Mouse (Mus musculus) kidney, embryonic 15.5 days (tissue): ENCODE measurements around the gene Vps11. TPM values are rescaled to one million over a fixed set of nuclear protein-coding genes. Genes with fewer than 3 reads are reported as not detected.
A peak's percentile ranks its signal among the peaks of the same experiment; 100 is the strongest.
"Not testable (repeated sequence)": the region's sequence is repeated elsewhere in the genome, so short reads cannot be mapped to it uniquely, and the experiment has no call there.

ENCODE experiments used
- ATAC-seq: fragments of 200-750 bp; cut with Nextera tagmentation; replicated peaks from 2 replicates; pipeline ENCODE4 v1.8.0; 2017; ENCODE audit warnings: moderate TSS enrichment; ENCODE audit not compliant: low FRiP score
- H3K27ac ChIP-seq: fragments of 300-500 bp; sonication (generic); 2 replicates; pipeline ENCODE4 v1.5.1; 2015; ENCODE audit warnings: mild to moderate bottlenecking, inconsistent platforms
- H3K27me3 ChIP-seq: fragments of 300-500 bp; sonication (generic); 2 replicates; pipeline ENCODE4 v1.6.1; 2015; ENCODE audit warnings: inconsistent platforms
- H3K36me3 ChIP-seq: fragments of 300-500 bp; sonication (generic); 2 replicates; pipeline ENCODE4 v1.6.1; 2015; ENCODE audit warnings: inconsistent platforms
- H3K4me1 ChIP-seq: fragments of 300-500 bp; sonication (generic); 2 replicates; pipeline ENCODE4 v1.6.1; 2015; ENCODE audit warnings: inconsistent platforms
- H3K4me2 ChIP-seq: fragments of 300-500 bp; sonication (generic); 2 replicates; pipeline ENCODE4 v1.6.1; 2015; ENCODE audit warnings: moderate library complexity, mild to moderate bottlenecking, inconsistent platforms
- H3K4me3 ChIP-seq: fragments of 300-500 bp; sonication (generic); replicated peaks from 2 replicates; pipeline ENCODE4 v1.5.1; 2015; ENCODE audit warnings: mild to moderate bottlenecking, inconsistent platforms
- H3K9ac ChIP-seq: fragments of 300-500 bp; sonication (generic); 2 replicates; pipeline ENCODE4 v1.6.1; 2015; ENCODE audit warnings: mild to moderate bottlenecking, inconsistent platforms
- H3K9me3 ChIP-seq: fragments of 300-500 bp; sonication (generic); replicated peaks from 2 replicates; pipeline ENCODE4 v1.6.1; 2016; ENCODE audit warnings: inconsistent platforms
- WGBS: fragments of 180-500 bp; shearing (Covaris S2); methylation state at CpG from one replicate; pipeline ENCODE4 v1.1.7; 2015; ENCODE audit warnings: mixed read lengths; 5-methylcytosine and 5-hydroxymethylcytosine counted together
- polyA plus RNA-seq: library from polyadenylated mRNA; unstranded; fragments of >200 nt; fragmentation: Nextera tagmentation; extraction: Ambion mirVana; gene quantifications from 2 replicates; pipeline ENCODE4 v1.2.1, GENCODE M21; 2015

Vps11 gene
- polyA plus RNA-seq, 1 experiment from 2014 or later: 32.9 TPM

DNA sequence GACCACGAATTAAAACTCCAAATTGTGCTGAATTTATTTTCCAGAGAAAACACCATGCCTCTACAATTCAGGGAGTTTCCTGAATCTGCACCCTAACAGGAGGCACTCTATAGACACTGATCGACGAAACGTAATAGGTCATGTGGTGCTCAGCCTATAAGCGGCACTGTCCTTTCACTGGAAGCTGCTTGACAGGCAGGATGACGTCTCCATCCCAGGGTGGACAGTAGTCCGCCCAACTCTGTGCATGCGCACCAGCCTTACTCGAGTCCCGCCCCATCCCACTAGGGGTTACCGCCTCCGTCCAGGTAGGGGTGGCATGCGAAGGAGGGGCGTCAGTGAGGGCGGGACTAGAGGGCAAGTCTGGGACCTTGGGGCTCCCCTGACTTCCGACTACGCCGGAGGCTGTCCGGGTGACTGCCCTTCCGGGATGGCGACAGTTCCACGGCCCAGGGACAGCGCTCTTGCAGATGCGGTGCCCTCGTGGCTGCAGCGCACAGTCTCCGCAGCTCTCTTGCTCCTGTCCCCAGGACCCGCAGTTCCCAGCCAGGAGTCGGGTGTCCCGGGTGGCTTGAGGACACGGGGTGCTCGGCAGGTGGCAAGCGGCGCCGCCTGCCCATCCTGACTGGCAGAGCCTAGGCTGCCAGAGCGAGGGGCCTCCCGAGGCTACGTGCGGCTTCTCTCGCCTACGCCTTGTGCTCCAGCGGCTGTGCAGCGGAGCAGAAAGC lies 35.4 kb upstream of the Vps11 start, which contains the start of gene Slc37a4:
Gene Slc37a4 (plus strand): TSS at position 169 of the 728 bp plus-strand sequence.
- Histone ChIP-seq H3K9ac (peak within 1 kb of the TSS; percentile 72), H3K27me3 (no peaks in the 10 kb centered on the region), H3K4me3 (peak within 1 kb of the TSS; percentile 70), H3K36me3 (peaks cover 37% of the 10 kb centered on the region), H3K27ac (peak within 1 kb of the TSS; percentile 93), H3K4me2 (peak within 1 kb of the TSS; percentile 94), H3K4me1 (peaks cover 34% of the 10 kb centered on the region), H3K9me3 (no peaks in the 10 kb centered on the region)
- ATAC-seq: peak; percentile 98
- WGBS: under 1% methylated on average over 43 of the region's 43 CpGs

DNA sequence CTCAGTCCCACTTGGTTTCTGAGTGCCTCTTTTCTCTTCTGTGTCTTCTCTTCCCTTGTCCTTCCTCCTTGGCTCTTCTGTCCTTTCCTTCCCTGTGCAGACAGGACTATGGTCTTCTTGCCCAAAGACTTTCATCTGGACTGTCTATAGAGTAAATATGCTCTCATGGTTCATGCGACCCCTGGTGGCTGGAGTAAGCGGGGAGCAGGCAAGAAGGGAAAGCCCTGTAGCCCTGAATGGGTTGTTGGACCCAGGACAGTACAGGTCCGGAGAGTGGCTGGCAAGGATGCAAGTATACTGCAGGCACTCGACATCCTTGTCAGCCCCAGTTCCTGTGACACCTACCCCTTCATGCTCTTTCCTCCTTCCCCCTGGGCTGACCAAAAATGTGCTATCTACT lies 30.0 kb upstream of the Vps11 start:
- Histone ChIP-seq H3K9ac (no peak overlapping the region), H3K27me3 (no peaks in the 10 kb centered on the region), H3K4me3 (no peak overlapping the region), H3K9me3 (no peaks in the 10 kb centered on the region), H3K4me2 (no peak overlapping the region), H3K36me3 (peaks cover 63% of the 10 kb centered on the region), H3K4me1 (peaks cover 6% of the 10 kb centered on the region; the same call in 1 of the 2 replicates), H3K27ac (no peak overlapping the region)
- 39% methylated on average over 4 of the region's 4 CpGs for WGBS
- ATAC-seq: 0 out of 2 replicates have a peak, but pooled peaks have one; percentile 5

DNA sequence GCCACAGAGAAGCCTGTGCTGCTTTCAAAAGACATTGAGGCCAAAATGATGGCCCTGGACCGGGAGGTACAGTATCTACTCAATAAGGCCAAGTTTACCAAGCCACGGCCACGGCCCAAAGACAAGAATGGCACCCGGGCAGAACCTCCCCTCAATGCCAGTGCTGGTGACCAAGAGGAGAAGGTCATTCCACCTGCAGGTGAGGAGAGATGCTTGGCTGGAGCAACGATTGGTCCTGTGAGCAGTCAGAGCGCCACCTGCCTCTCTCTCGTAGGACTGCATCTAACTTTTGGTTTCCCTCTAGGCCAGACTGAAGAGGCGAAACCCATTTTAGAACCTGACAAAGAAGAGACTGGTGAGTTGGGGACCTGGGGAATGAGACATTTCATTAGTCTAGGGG lies 27.8 kb upstream of the Vps11 start:
- Histone ChIP-seq H3K27me3 (no peaks in the 10 kb centered on the region), H3K36me3 (peaks cover 85% of the 10 kb centered on the region)

DNA sequence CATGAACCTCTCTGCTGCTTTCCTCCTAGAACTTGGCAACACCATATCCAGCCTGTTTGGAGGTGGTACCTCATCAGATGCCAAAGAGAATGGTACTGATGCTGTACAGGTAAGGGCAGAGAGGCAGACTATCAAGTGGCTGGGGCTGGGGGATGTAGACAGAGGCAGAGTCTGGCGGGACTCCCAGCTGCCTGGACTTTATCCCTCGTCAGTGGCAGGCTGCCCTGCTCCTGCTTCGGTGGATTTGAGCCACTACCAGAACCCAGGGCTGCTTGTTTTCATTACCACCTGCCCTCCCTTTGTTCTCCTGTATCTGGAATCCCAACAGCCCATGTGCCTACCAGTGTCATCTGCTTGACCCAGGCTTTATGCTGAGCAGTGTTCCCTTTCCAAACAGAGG lies 25.8 kb upstream of the Vps11 start:
- Histone ChIP-seq H3K4me1 (no peaks in the 10 kb centered on the region), H3K4me3 (no peak overlapping the region), H3K27ac (no peak overlapping the region), H3K9me3 (no peaks in the 10 kb centered on the region), H3K36me3 (peaks cover 98% of the 10 kb centered on the region), H3K27me3 (no peaks in the 10 kb centered on the region), H3K9ac (no peak overlapping the region), H3K4me2 (no peak overlapping the region)
- WGBS: 87% methylated on average over 3 of the region's 3 CpGs
- no peak for ATAC-seq

More for the DNA sequence above, 27.8 kb upstream of the Vps11 start:
- 59% methylated on average over 8 of the region's 8 CpGs for WGBS
- Histone ChIP-seq H3K9me3 (no peaks in the 10 kb centered on the region), H3K4me3 (no peak overlapping the region), H3K27ac (no peak overlapping the region), H3K4me1 (no peaks in the 10 kb centered on the region), H3K4me2 (no peak overlapping the region), H3K9ac (no peak overlapping the region)
- no peak for ATAC-seq

DNA sequence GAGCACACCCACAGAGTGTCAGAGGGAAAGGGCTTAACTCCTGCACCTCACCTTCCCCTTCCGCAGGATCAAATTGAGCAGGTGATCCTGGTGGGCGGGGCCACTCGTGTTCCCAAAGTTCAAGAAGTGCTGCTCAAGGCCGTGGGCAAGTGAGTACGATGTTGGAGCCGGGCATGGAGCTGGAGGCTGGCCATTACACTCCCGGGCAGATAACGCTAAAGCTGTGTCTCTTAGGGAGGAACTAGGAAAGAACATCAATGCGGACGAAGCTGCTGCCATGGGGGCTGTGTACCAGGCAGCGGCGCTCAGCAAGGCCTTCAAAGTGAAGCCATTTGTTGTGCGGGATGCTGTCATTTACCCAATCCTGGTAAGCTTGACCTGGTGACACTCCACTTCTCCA lies 23.1 kb upstream of the Vps11 start:
- 87% methylated on average over 13 of the region's 13 CpGs for WGBS
- no peak overlapping the region for H3K9ac ChIP-seq
- peaks cover 13% of the 10 kb centered on the region for H3K4me1 ChIP-seq
- H3K9me3 ChIP-seq: no peaks in the 10 kb centered on the region
- H3K27ac ChIP-seq: no peak overlapping the region
- H3K4me2 ChIP-seq: no peak overlapping the region
- H3K4me3 ChIP-seq: no peak overlapping the region
- H3K27me3 ChIP-seq: no peaks in the 10 kb centered on the region
- H3K36me3 ChIP-seq: peaks cover 90% of the 10 kb centered on the region
- no peak for ATAC-seq

DNA sequence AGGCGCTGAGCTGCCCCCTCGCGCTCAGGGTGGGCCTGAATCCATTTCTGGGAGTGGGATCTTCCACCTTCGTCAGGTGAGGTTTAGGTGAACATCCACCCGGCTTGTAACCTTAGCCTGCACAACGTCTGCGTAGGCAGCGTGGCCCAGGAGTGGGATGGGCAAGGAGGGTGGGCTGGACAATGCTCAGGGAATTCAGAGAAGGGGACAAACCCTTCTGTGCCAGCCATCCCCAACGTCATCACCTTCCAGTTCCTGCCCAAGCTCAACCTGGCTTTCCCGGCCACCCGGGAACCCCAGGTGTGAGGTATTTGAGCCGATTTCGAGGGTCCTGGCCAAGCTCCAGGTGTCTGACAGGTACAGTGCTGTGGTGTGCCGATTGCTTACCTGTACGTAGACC lies 18.4 kb upstream of the Vps11 start:
- Histone ChIP-seq H3K36me3 (peaks cover 43% of the 10 kb centered on the region), H3K9me3 (no peaks in the 10 kb centered on the region), H3K27ac (peak overlapping the region; percentile 87), H3K4me2 (peak overlapping the region; percentile 76), H3K4me3 (peak overlapping the region; percentile 77), H3K9ac (peak overlapping the region; percentile 91), H3K27me3 (no peaks in the 10 kb centered on the region), H3K4me1 (peaks cover 21% of the 10 kb centered on the region)
- 9% methylated on average over 15 of the region's 15 CpGs for WGBS
- ATAC-seq: peak; percentile 27

DNA sequence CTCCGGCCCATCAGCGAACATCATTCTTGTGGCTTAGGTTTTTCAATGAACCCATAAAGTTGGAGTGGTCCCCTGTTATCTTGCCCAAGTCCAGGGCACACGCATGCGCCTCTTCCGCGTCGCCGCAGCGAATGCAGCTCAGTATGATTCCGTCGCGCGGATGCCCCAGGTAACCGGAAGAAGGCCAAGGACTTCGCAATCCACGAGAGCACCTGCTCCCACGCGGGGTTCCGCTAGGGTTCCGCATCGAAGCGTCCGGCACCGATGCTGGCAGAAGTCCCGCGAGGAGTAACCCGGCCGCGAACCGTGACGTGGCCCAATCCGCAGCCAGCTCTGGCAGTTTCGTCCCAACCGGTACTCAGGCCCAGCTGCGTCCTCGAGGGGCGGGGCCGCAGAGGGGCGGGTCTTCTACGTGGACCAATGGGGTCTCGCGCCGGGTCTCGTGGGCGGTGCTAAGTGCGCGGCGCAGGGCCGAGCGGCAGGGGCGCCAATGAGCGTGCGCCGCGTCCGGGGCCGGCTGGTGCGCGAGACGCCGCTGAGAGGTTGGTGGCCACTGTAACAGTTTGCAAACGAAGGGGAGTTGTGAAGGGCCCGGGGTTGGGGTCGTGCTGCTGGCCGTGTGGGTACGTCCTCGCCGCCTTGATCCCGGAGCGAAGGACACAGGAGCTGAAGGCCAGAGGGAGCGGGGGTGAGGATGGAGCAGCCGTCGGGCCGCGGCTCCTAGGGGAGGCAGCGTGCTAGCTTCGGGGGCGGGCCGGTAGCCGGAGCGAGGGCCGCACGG lies 17.8 kb upstream of the Vps11 start, which contains the start of gene Hyou1:
Gene Hyou1 (plus strand): TSS at position 437 of the 781 bp plus-strand sequence.
- Histone ChIP-seq H3K27me3 (no peaks in the 10 kb centered on the region), H3K9me3 (no peaks in the 10 kb centered on the region), H3K4me1 (peaks cover 21% of the 10 kb centered on the region), H3K27ac (peak within 1 kb of the TSS; percentile 87), H3K4me3 (peak within 1 kb of the TSS; percentile 77), H3K4me2 (peak within 1 kb of the TSS; percentile 76), H3K36me3 (peaks cover 37% of the 10 kb centered on the region), H3K9ac (peak within 1 kb of the TSS; percentile 91)
- peak; percentile 98 for ATAC-seq
- WGBS: under 1% methylated on average over 83 of the region's 83 CpGs

DNA sequence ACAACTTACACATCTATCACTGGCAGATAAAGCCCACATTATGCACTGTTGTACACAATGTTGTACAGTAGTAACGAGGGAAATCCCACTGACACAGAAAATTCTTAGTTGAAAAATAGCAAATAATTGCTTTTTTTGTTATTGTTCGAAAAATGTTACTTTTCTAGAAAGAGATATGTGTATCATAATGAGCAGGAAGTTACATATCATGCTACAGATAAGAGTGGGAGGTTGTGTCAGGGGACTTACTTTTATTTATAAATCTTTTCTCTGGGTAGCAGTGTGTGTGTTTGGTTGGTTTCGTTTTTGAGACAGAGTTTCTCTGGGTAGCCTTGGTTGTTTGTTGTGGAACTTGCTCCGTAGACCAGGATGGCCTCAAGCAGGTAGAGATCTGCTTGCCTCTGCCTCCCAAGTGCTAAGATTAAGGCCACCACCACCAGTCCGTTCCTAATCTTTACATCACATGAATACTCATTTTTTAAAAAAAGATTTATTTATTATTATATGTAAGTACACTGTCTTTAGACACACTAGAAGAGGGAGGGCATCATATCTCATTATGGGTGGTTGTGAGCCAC lies 16.8 kb upstream of the Vps11 start:
- H3K36me3 ChIP-seq: peaks cover 27% of the 10 kb centered on the region
- H3K4me1 ChIP-seq: peaks cover 21% of the 10 kb centered on the region
- ATAC-seq: no peak
- WGBS: 84% methylated on average over 5 of the region's 5 CpGs
- H3K4me3 ChIP-seq: peak overlapping the region; percentile 77
- H3K9me3 ChIP-seq: no peaks in the 10 kb centered on the region
- peak overlapping the region; percentile 76 for H3K4me2 ChIP-seq
- peak overlapping the region; percentile 83 for H3K27ac ChIP-seq
- H3K27me3 ChIP-seq: no peaks in the 10 kb centered on the region
- H3K9ac ChIP-seq: peak overlapping the region; percentile 65

DNA sequence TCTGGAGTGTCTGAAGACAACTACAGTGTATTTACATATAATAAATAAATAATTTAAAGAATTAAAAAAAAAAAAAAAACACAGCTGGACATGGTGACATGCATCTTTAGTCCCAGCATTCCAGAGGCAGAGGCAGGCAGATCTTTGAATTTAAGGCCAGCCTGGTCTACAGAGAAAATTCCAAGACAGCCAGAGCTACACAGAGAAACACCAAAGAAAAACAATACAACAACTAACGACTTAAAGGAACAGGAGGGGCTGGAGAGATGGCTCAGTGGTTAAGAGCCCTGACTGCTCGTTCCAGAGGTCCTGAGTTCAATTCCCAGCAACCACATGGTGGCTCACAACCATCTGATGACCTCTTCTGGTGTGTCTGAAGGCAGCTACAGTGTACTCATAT lies 15.9 kb upstream of the Vps11 start:
- Histone ChIP-seq H3K4me1 (peaks cover 21% of the 10 kb centered on the region), H3K36me3 (peaks cover 18% of the 10 kb centered on the region)
- H3K4me2 ChIP-seq, H3K4me3 ChIP-seq, H3K9me3 ChIP-seq, H3K27ac ChIP-seq, H3K27me3 ChIP-seq, H3K9ac ChIP-seq, ATAC-seq: not testable (repeated sequence)
- 81% methylated on average over 2 of the region's 2 CpGs for WGBS

DNA sequence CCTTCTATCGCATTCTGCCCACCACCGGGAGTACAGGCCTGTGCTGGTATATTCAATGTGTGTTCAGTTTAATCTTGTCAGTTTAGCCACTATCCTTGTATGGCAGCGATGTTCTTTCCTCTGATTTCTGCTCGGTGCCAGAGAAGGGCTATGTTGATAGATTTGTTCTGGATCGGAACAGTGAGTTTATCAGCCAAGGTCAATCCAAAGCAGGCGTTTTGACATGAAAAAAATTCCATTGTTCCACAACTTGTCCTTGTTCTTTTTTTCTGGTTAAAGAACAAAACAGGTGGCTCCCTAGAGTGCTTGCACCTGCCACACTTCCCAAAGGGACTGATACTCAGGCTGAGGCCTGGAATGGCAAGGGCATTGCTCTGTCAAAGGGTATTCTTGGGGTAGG lies 14.7 kb upstream of the Vps11 start:
- Histone ChIP-seq H3K4me3 (no peak overlapping the region), H3K27ac (no peak overlapping the region), H3K27me3 (no peaks in the 10 kb centered on the region), H3K9ac (no peak overlapping the region), H3K36me3 (peaks cover 6% of the 10 kb centered on the region), H3K9me3 (no peaks in the 10 kb centered on the region), H3K4me2 (no peak overlapping the region), H3K4me1 (peaks cover 21% of the 10 kb centered on the region)
- no peak for ATAC-seq
- WGBS: 89% methylated on average over 6 of the region's 6 CpGs

DNA sequence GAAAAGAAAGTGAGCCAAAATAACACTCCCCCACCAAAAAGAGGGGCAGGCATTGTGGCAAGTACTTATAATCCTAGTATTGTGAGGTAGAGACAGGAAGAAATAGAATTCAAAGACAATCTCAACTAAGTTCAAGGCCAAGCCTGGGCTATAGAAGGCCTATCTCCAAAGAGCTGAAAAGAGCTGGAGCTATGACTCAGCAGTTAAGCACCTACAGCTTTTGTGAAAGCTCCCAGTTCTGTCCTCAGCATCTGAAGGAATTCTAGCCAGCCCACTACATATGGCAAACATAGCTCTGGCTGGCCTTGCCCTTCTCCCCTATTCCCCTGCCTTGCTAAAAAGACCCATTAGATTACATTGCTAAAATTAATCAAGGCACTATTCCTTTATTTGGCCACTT lies 11.9 kb upstream of the Vps11 start:
- no peaks in the 10 kb centered on the region for H3K36me3 ChIP-seq
- H3K4me2 ChIP-seq: no peak overlapping the region
- H3K4me1 ChIP-seq: peaks cover 4% of the 10 kb centered on the region
- H3K9ac ChIP-seq: no peak overlapping the region
- H3K4me3 ChIP-seq: no peak overlapping the region
- H3K9me3 ChIP-seq: no peaks in the 10 kb centered on the region
- no peak overlapping the region for H3K27ac ChIP-seq
- ATAC-seq: no peak
- no peaks in the 10 kb centered on the region for H3K27me3 ChIP-seq

DNA sequence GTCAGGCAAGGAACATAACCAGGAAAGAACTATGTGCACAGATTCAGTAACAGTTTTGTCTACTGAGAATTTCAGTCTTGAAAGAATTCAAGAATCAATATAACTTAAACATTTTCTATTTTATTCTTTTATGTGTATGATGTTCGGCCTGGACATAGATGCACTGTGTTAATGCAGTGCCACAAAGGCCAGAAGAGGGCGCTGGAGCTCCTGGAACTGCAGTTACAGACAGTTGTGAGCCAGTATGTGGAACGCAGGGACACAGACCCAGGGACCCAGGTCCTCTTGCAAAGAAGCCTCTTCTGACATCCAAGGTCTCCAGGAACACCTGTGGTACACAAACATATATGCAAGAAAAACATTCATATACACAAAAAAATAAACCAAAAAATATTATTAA lies 3.0 kb upstream of the Vps11 start:
- Histone ChIP-seq H3K4me3 (no peak overlapping the region), H3K4me2 (no peak overlapping the region), H3K27me3 (no peaks in the 10 kb centered on the region), H3K9me3 (no peaks in the 10 kb centered on the region), H3K36me3 (peaks cover 5% of the 10 kb centered on the region), H3K27ac (no peak overlapping the region), H3K9ac (no peak overlapping the region), H3K4me1 (peaks cover 8% of the 10 kb centered on the region)
- 59% methylated on average over 3 of the region's 3 CpGs for WGBS
- no peak for ATAC-seq
